Mouse (Mus musculus): ENCODE data around the gene Pth2. TPM values are rescaled to one million over a fixed set of nuclear protein-coding genes. Genes with fewer than 3 reads are reported as not detected.
A peak's percentile ranks its signal among the peaks of the same experiment; 100 is the strongest.

The Pth2 gene
- polyA plus RNA-seq, 1 experiment from 2014 or later: not detected

DNA sequence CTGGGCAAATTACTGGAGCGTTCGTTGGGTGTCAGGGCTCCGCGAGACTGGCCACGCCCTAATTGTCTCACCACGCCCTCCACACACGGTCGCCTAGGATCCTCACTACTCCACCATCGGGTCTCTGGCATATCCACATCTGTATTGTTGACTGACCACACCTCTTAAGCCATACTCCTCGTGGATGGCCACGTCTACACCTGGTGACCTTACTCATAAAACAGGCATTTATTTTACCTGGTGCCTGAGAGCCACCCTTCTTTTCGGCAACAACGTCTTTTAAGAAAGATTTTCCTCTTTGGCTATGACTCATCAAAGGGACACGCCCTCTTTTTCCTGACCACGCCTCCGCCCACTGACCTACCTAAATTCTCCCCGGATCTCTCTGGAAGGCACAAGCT, 31.1 kb downstream of the Pth2 start, which contains the start of gene Dkkl1:
TSS of gene Dkkl1 (minus strand) at position 297 of the 401 bp plus-strand sequence.
- H3K27me3 ChIP-seq (ENCODE audit: control insufficient read depth, insufficient read depth, low read depth, low read length): peaks cover 19% of the 10 kb centered on the region
- no peaks in the 10 kb centered on the region for H3K9me3 ChIP-seq (replicated peaks; ENCODE audit: control insufficient read depth, low read length)
- no peak for ATAC-seq (ENCODE audit: low read depth)
- H3K4me1 ChIP-seq (ENCODE audit: control insufficient read depth, low read depth, low read length): peaks cover 19% of the 10 kb centered on the region
- WGBS (ENCODE audit: insufficient replicate concordance): 2% methylated on average over 17 of the region's 17 CpGs
- no peaks in the 10 kb centered on the region for H3K36me3 ChIP-seq (ENCODE audit: control insufficient read depth, insufficient read depth)
- H3K9ac ChIP-seq (ENCODE audit: low read depth, low read length): no peak within 1 kb of the TSS
- H3K27ac ChIP-seq (ENCODE audit: low read length): no peak within 1 kb of the TSS
- H3K4me3 ChIP-seq (ENCODE audit: low read depth, low read length): peak within 1 kb of the TSS; percentile 32
- peak within 1 kb of the TSS; percentile 44 for H3K4me2 ChIP-seq (ENCODE audit: low read depth, low read length)

DNA sequence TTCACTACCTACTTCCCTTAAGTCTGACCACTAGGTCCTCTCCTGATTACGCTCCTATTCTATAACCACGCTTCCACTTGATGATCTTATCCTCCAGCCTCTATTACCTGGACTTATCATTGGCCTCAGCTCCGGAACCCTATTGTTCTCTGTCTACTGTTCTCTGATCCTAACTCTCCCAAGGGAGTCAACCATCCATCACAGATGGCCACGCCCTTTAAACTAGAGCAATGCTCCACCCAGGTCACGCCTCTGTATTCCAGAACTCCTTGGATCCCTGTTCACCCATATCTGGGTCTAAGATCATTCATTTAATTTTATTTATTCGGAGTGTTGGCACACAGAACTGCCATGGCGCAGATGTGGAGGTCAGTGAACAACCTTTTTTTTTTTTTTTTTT, 31.6 kb downstream of the Pth2 start:
- H3K4me2 ChIP-seq (ENCODE audit: low read depth, low read length): peak overlapping the region; percentile 44
- no peak for ATAC-seq (ENCODE audit: low read depth)
- H3K27ac ChIP-seq (ENCODE audit: low read length): no peak overlapping the region
- H3K9ac ChIP-seq (ENCODE audit: low read depth, low read length): no peak overlapping the region
- H3K27me3 ChIP-seq (ENCODE audit: control insufficient read depth, insufficient read depth, low read depth, low read length): peaks cover 19% of the 10 kb centered on the region
- no peaks in the 10 kb centered on the region for H3K36me3 ChIP-seq (ENCODE audit: control insufficient read depth, insufficient read depth)
- WGBS (ENCODE audit: insufficient replicate concordance): 57% methylated on average over 7 of the region's 7 CpGs
- H3K9me3 ChIP-seq (replicated peaks; ENCODE audit: control insufficient read depth, low read length): no peaks in the 10 kb centered on the region
- no peak overlapping the region for H3K4me3 ChIP-seq (ENCODE audit: low read depth, low read length)
- H3K4me1 ChIP-seq (ENCODE audit: control insufficient read depth, low read depth, low read length): peaks cover 19% of the 10 kb centered on the region

GRCm38 (mm10) chr7:45213708-45214107, 32.9 kb downstream of the Pth2 start:
- Histone ChIP-seq H3K9ac (ENCODE audit: low read depth, low read length) (no peak overlapping the region), H3K27ac (ENCODE audit: low read length) (no peak overlapping the region), H3K4me1 (ENCODE audit: control insufficient read depth, low read depth, low read length) (peaks cover 19% of the 10 kb centered on the region), H3K4me3 (ENCODE audit: low read depth, low read length) (no peak overlapping the region), H3K9me3 (replicated peaks; ENCODE audit: control insufficient read depth, low read length) (no peaks in the 10 kb centered on the region), H3K4me2 (ENCODE audit: low read depth, low read length) (no peak overlapping the region), H3K36me3 (ENCODE audit: control insufficient read depth, insufficient read depth) (no peaks in the 10 kb centered on the region), H3K27me3 (ENCODE audit: control insufficient read depth, insufficient read depth, low read depth, low read length) (peaks cover 19% of the 10 kb centered on the region)
- WGBS (ENCODE audit: insufficient replicate concordance): 67% methylated on average over 5 of the region's 5 CpGs
- ATAC-seq (ENCODE audit: low read depth): peak; percentile 66

DNA sequence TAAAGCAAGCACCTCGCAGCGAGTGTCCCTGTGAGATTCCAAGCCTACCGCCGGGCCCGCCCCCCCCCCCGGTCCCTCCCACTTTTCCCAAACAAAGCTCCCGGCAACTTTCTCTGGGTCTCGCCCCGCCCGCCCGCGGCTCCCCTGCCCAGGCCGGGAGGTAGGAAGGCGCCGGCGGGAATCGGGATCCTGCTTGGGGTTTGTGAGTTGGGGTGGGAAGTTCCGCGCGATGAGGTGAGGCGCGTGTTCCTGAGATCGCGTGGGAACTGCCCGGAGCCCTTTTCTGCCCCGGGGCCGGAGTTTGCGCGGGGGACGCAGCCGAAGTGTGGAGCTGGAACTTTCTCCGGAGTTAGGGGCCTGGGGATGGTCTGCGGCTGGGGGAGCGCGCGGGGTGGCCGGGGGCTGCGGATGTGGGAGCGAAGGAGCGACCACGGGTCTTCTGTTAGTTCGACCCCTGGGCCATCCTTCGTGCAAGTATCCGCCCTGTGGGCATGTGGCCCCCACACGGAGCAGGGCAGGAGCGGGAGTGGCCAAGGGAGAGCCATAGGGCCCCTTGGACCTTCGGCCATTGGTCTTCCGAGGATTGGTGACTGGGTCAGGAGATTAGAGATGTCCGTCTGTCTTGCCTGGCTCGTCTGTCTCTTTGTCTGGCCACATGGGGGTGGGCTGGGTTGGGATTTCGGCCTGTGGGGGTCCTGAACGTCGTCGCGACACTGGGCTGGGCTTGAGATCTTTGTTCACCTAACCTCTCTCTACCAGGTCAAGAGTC, 35.1 kb downstream of the Pth2 start, which contains the start of gene Tead2:
TSS of gene Tead2 (plus strand) at position 81 of the 769 bp plus-strand sequence.
- Histone ChIP-seq H3K9ac (ENCODE audit: low read depth, low read length) (peak within 1 kb of the TSS; percentile 51), H3K9me3 (replicated peaks; ENCODE audit: control insufficient read depth, low read length) (no peaks in the 10 kb centered on the region), H3K27ac (ENCODE audit: low read length) (peak within 1 kb of the TSS; percentile 37; the same call in 1 of the 2 replicates), H3K4me2 (ENCODE audit: low read depth, low read length) (peak within 1 kb of the TSS; percentile 65), H3K4me3 (ENCODE audit: low read depth, low read length) (peak within 1 kb of the TSS; percentile 55), H3K27me3 (ENCODE audit: control insufficient read depth, insufficient read depth, low read depth, low read length) (peaks cover 19% of the 10 kb centered on the region), H3K36me3 (ENCODE audit: control insufficient read depth, insufficient read depth) (no peaks in the 10 kb centered on the region), H3K4me1 (ENCODE audit: control insufficient read depth, low read depth, low read length) (peaks cover 19% of the 10 kb centered on the region)
- WGBS (ENCODE audit: insufficient replicate concordance): 3% methylated on average over 55 of the region's 55 CpGs
- peak; percentile 23; the same call in 1 of the 2 replicates for ATAC-seq (ENCODE audit: low read depth)

DNA sequence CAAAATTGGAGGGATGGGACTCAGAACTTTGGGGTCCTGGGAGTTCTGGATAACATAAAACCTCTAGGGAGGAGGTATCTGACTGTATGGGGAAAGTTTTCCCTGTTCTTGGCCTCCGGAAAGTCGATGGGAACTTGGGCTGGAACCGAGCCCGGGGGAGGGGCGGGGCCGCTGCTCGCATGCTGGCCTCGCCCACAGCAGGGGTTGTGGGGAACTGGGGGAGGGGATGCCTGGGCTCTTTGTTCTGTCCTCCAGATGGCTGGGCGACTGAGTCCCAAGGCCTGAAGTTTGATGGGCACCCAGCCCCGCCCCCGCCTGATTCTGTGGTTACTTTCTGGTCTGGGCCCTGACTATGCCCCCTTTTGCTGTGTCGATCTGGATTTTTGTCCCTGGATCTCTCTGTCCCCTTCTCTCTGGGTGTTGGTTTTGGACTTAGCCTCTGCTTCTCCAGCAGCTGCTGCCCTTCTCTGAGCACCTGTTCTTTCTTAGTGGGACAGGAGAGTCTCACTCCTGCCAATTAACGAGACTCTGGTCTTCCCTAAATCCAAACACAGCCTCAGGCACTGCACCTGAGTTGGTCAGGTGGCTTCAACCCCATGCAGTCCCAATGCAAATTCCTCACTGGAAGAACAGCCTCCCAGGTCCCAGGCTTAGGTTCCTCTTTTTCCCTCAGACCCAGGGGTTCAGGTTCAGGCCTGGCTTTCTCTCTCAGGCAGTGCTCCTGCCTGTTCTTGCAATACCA, 35.8 kb downstream of the Pth2 start:
- H3K27me3 ChIP-seq (ENCODE audit: control insufficient read depth, insufficient read depth, low read depth, low read length): peaks cover 16% of the 10 kb centered on the region
- peak overlapping the region; percentile 65 for H3K4me2 ChIP-seq (ENCODE audit: low read depth, low read length)
- peak overlapping the region; percentile 55 for H3K4me3 ChIP-seq (ENCODE audit: low read depth, low read length)
- H3K9me3 ChIP-seq (replicated peaks; ENCODE audit: control insufficient read depth, low read length): no peaks in the 10 kb centered on the region
- ATAC-seq (ENCODE audit: low read depth): 0 out of 2 replicates have a peak, but pooled peaks have one; percentile 17
- H3K4me1 ChIP-seq (ENCODE audit: control insufficient read depth, low read depth, low read length): peaks cover 12% of the 10 kb centered on the region
- no peak overlapping the region for H3K27ac ChIP-seq (ENCODE audit: low read length)
- peak overlapping the region; percentile 51; the same call in 1 of the 2 replicates for H3K9ac ChIP-seq (ENCODE audit: low read depth, low read length)
- H3K36me3 ChIP-seq (ENCODE audit: control insufficient read depth, insufficient read depth): no peaks in the 10 kb centered on the region
- 5% methylated on average over 13 of the region's 13 CpGs for WGBS (ENCODE audit: insufficient replicate concordance)

- no peaks in the 10 kb centered on the region; the same call in 1 of the 2 replicates for H3K27me3 ChIP-seq (ENCODE audit: control insufficient read depth, insufficient read depth, low read depth, low read length)
- no peak overlapping the region for H3K27ac ChIP-seq (ENCODE audit: low read length)
- 0 out of 2 replicates have a peak, but pooled peaks cover 2% of the 10 kb centered on the region for H3K36me3 ChIP-seq (ENCODE audit: control insufficient read depth, insufficient read depth)
- no peak overlapping the region for H3K9ac ChIP-seq (ENCODE audit: low read depth, low read length)
- H3K4me1 ChIP-seq (ENCODE audit: control insufficient read depth, low read depth, low read length): no peaks in the 10 kb centered on the region; the same call in 1 of the 2 replicates
- no peak for ATAC-seq (ENCODE audit: low read depth)
- no peaks in the 10 kb centered on the region for H3K9me3 ChIP-seq (replicated peaks; ENCODE audit: control insufficient read depth, low read length)
- H3K4me3 ChIP-seq (ENCODE audit: low read depth, low read length): no peak overlapping the region
- WGBS (ENCODE audit: insufficient replicate concordance): 37% methylated on average over 2 of the region's 2 CpGs
- no peak overlapping the region for H3K4me2 ChIP-seq (ENCODE audit: low read depth, low read length)
These were observed 40.9 kb downstream of the Pth2 start for GRCm38 (mm10) chr7:45221680-45222079.

- WGBS (ENCODE audit: insufficient replicate concordance): 74% methylated on average over 7 of the region's 7 CpGs
- Histone ChIP-seq H3K36me3 (ENCODE audit: control insufficient read depth, insufficient read depth) (0 out of 2 replicates have a peak, but pooled peaks cover 2% of the 10 kb centered on the region), H3K27me3 (ENCODE audit: control insufficient read depth, insufficient read depth, low read depth, low read length) (no peaks in the 10 kb centered on the region), H3K9ac (ENCODE audit: low read depth, low read length) (no peak overlapping the region), H3K27ac (ENCODE audit: low read length) (no peak overlapping the region), H3K4me2 (ENCODE audit: low read depth, low read length) (no peak overlapping the region), H3K4me3 (ENCODE audit: low read depth, low read length) (no peak overlapping the region), H3K9me3 (replicated peaks; ENCODE audit: control insufficient read depth, low read length) (no peaks in the 10 kb centered on the region), H3K4me1 (ENCODE audit: control insufficient read depth, low read depth, low read length) (no peaks in the 10 kb centered on the region)
- ATAC-seq (ENCODE audit: low read depth): no peak
These were observed 44.0 kb downstream of the Pth2 start for GRCm38 (mm10) chr7:45224826-45225225.

DNA sequence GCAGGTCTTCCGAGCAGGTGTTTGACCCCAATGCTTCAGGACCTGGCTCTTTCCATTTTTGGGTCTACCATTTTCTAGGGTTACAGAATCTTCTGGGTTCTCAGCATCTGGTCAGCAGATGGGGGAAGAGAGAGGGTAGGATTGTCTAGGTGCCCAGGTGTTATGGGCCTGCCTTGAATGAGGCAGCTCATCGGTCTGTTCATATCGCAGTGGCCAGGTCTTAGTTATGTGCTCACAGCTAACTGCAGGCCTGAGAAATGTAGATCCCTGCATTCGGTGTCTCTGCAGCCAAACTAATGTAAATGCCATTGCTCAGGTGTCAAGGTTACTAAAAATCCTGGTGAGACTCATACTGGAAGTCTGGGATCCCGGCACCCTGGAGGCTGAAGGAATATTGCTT, 45.6 kb downstream of the Pth2 start:
- Histone ChIP-seq H3K27ac (ENCODE audit: low read length) (no peak overlapping the region), H3K27me3 (ENCODE audit: control insufficient read depth, insufficient read depth, low read depth, low read length) (no peaks in the 10 kb centered on the region), H3K36me3 (ENCODE audit: control insufficient read depth, insufficient read depth) (0 out of 2 replicates have a peak, but pooled peaks cover 2% of the 10 kb centered on the region), H3K4me1 (ENCODE audit: control insufficient read depth, low read depth, low read length) (no peaks in the 10 kb centered on the region), H3K4me2 (ENCODE audit: low read depth, low read length) (no peak overlapping the region), H3K9ac (ENCODE audit: low read depth, low read length) (no peak overlapping the region), H3K4me3 (ENCODE audit: low read depth, low read length) (no peak overlapping the region), H3K9me3 (replicated peaks; ENCODE audit: control insufficient read depth, low read length) (no peaks in the 10 kb centered on the region)
- 81% methylated on average over 5 of the region's 5 CpGs for WGBS (ENCODE audit: insufficient replicate concordance)
- no peak for ATAC-seq (ENCODE audit: low read depth)
